Mouse (Mus musculus) bone marrow macrophage, adult 2 months (primary cell): ENCODE results near the gene Swt1.

Source experiments
- CTCF ChIP-seq: IDR thresholded peaks from 2 replicates; pipeline ENCODE4 v1.5.1; 2012; ENCODE audit warnings: low read depth, mild to moderate bottlenecking, low read length, moderate library complexity
- POLR2A ChIP-seq: IDR thresholded peaks from 2 replicates; pipeline ENCODE4 v1.6.1; 2012; ENCODE audit warnings: mild to moderate bottlenecking, low read depth, low read length, borderline replicate concordance

DNA sequence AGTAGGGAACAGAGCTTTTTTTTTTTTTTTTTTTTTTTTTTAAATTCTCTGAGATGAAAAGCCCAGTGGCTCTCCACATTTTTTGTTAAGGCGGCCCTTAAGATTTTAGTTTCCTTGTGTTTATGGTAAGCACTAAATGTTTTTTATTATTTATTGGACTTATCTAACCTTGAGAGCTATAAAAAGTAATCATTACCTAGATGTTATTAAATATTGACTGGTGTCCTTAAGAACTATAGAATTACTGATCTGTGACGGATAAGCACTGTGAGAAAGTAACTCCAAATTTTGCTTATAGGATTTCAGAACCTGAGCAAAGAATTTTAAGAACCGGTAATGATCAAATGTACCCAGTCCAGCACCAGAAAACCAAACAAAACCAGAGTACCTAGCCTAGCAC, 95.4 kb downstream of the Swt1 start:
- no peak for TF ChIP-seq CTCF
- TF ChIP-seq POLR2A = no peak
